Mouse (Mus musculus) gastrocnemius, adult 8-10 months (tissue): ENCODE measurements around the gene Nckap5. TPM values are rescaled to one million over a fixed set of nuclear protein-coding genes. Genes with fewer than 3 reads are reported as not detected.

Experiments used
- DNase-seq, 2 experiments: peaks; one replicate each; pipeline ENCODE4 v3.0.0; 2022; ENCODE audit warnings: low spot score in 2 of 2
- total RNA-seq, 4 experiments: library from RNA; stranded (reverse); gene quantifications; 2 replicates each; pipeline ENCODE4 v1.2.4; 2022

The Nckap5 gene
- total RNA-seq, 4 experiments from 2014 or later: 0.46 to 1.6 (median 0.97) TPM

DNA sequence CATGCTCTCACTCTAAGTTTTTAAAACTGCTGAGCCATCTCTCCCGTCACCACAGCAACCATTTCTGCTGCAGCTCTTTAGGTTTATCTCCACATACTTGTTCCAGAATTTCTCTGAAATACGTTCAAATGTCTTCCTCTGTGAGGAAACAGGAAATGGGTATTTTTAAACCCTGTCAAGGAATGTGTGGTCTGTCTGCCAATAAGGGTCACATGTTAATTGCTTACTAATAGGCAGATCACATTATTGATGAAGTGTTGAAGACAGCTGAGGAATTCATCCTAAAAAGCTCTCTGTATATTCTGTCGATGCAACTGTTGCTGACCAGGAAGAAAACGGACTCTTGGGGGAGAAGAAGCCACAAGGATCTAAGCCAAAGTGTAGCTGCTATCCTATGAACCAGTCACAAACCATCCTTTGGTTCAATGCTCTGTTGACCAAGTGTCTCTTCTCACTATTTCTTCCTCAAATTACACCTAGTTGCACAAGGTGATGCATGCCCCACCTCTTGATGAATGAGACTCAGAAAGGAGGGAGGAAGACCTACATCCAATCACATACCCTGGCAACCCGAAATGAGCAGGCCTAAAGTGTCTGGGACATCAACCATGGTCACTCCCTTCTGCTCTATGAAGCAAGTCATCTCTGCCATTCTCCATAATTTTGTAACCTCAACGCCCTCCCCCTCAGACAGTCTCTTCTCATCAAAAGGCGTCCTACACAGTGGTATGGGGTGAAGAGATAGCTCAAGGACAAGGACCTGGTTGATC lies 349.0 kb downstream of the Nckap5 start:
- DNase-seq: no peak

DNA sequence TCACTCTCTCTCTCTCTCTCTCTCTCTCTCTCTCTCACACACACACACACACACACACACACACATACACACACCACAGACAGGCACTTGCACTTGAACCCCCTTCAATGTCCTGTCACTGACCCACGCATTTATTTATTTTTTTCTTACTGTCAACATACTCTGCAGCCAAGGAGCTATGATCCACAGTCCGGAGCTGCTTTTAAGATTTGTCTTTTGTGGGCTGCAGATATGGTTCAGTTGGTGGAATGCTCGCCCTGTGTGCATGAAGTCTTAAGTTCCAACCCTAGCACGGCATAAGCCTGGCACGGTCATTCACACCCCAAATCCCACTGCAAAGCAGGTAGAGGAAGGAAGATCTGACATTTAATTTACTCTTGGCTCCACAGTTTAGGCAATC lies 357.6 kb downstream of the Nckap5 start:
- DNase-seq: no peak

DNA sequence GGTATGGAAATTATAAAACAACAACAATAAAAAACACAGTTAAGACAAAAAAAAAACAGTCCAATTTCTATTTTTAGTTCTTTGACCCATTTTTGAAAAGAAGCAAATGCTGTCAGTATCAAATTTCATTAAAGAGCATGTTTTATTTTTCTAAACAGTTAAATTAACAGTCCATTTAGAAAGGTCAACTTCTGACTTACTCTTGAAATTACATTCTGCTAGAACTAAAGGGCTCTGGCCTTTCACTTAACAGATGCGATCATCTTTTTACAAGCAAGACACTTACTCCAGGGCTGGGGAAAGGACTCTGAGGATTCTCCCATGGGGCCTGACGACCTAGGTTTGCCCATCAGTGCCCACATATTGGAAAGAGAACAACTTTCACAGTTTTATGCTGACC lies 359.2 kb downstream of the Nckap5 start:
- no peak for DNase-seq

DNA sequence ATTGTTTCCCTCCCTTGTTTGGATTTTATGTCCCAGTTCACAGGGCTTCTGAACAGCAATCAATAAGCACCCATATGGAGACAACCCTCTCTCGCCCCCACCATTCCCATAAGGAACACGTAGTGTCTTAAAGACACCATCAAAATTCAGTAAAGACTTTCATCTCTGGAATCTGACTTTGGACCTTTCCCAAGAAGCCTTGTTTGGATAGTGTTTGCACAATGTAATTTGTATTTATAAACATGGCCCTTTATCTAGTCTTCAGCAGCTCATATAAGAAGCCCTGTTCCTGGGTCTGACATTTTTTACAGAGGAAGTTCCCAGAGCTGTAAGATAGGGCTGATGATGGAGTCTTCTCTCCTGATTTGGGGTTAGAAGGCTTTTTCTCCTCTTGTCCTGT lies 359.7 kb downstream of the Nckap5 start:
- DNase-seq: no peak

DNA sequence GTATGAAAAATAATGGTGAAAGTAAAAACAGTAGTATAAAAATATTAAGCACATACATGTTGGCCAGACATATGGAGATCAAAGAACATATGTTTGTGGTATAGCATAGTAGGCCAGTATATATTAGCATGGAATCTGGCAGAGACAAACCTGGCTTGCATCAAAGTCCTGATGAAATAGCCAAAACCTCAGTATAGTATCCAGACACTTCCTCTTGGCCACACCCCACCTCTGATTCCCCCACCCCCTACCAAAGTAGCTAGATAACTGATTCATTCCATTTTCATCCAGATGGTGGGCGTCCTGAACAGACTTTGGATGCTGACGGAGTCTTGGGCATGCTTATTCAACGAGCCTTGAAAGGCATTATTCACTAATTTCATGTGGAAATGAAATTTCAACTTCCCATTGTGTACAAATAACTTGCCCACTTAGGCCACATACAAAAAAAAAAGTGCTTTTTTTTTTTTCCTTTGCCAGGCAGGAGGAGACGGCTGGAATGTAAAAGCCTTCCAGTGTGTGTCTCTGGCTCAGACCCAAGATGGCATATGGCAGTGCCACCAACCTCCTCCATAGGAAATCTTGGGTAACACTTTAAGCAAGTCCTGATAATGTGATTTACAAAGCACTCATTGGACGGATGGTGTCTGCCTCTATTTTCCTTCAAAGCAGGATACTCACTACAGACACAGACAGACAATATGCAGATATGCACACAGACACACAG lies 360.6 kb downstream of the Nckap5 start:
- DNase-seq: no peak

DNA sequence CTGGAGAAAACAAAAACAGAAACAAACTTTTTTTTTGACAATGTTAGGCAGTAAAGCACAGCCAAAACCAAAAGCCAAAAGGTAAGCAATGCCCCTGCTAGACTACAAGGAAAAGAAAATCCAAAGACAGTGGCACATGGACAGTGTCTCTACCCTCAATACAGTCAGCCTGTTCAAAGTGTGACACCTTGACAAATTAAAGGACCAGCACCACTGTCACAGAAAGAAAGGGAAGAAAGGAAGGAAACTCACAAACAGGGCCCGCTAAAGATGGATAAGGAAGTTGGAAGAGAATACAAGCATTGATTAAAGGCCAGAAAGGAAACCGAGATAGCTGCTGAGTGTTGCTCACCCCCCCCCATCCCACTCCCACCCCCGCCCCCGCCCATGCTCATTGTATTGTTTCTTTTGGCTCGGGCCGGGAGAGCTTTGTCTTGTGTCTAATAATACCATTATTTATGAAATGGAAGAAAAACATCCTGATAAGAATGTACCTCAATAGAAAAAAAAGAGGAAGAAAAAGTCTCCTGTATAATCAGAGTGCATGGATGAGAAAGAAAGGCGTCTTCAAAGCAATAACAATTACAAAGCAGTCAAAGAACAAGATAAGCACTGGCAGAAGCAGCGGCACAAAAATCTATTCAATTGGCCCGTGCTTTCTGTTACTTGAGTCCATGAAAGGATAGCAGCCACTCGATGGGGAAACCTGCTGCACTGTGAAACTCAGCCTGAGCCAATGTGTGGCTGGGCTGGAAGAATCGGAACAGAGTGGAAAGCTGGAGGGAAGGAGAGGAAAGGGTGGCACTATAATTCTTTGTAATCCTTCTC lies 368.9 kb downstream of the Nckap5 start:
- DNase-seq: no peak

DNA sequence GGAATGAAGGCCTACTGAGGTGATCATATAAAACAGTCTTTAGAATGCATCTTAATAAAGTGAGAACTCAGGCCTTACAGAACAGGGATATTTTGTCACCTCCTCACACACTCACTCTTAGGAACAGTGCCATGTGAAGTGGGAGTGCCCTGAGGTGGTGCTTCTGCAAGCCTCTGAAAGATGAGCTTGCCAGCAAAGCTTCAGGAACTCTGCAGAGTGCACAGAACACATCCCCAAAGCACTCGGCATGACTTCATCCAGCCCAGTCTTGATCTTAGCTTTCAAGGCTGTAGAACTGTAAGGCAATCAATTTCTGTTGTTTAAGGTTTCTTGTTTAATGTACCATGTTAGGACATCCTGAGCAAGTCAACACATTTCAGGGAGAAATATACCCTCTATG lies 372.9 kb downstream of the Nckap5 start:
- DNase-seq: no peak

DNA sequence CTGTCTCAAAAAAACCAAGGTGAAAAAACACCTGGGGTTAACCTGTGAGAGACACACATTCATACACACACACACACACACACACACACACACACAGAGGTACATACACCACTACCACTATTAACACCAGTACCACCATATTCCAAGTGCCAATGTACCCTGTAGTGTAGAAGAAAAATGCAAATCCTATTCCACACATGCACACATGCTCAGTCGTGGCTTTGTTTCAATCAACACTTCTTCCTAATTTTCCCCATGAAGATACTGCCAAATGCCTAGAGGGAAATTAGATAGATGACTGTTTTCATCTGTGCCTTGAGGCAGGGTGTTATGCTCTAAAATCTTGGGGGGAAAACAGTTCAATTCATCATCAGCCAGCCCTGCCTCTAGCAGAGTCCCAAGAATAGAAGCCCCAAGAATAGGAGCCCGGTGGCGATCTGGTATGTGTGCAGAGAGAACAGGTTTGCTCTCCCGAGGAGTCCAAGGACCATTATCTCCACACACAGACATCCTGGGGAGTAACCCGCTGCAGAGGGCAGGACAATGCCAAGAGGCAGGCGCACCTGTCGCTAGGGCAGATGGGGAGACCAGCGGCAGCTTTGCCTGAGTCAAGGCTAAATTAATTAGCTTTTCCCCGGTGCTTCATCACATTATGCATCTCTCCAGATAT lies 376.0 kb downstream of the Nckap5 start:
- DNase-seq: no peak

DNA sequence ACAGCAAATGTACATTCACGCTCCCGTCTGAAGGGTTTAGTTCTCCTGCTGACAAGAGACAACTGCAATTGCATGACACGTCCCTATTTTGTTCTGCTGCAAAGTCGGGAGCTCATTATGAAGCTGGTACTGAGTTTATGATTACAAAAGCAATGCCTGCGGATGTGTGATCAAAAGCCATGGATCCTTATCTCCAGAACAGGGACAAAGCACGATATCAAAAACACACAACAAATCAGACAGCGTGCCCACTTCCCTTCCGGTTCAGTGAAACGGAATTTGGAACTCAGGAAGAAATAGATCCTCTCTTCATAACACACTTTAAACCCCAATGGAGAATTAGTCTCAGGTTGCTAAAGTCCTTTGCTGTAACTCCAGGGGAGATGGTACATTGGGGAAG lies 379.1 kb downstream of the Nckap5 start:
- DNase-seq: no peak

DNA sequence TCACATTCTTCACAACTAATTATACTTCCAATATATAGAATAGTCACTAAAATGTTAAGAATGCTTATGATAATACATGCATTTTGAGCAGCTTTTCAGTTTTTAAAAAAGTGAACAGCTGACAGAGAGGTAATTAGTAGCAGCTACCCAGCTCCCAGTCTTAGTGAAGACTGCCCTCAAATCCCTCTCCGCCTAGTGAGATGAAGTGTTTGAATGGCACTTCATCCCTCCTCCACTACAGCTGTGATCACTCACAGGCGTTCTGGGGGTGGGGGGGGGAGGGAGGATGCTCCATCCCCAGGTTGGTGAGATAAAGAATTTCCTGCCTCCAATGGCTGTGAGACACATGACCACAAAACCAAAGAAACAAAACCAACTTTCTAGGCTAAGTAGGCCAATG lies 381.2 kb downstream of the Nckap5 start:
- no peak for DNase-seq

DNA sequence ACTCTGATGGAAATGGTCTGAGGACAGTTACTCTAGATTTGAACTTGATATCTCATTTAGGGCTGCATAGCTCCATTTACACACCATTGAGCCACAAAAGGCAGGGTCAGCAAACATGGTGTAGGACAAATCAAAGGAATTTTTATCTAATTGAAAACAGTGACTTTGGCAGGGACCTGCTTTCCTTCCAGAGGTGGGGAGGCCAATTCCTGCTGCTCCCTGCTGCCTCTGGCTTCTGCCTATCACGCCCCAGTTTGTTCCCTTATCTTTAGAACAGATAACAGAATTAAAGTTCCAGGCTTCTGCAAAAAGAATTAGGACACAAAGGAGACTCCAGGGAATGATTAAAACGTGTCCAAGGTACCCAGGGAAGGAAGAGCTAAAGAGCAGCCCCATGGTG lies 386.7 kb downstream of the Nckap5 start:
- no peak for DNase-seq

DNA sequence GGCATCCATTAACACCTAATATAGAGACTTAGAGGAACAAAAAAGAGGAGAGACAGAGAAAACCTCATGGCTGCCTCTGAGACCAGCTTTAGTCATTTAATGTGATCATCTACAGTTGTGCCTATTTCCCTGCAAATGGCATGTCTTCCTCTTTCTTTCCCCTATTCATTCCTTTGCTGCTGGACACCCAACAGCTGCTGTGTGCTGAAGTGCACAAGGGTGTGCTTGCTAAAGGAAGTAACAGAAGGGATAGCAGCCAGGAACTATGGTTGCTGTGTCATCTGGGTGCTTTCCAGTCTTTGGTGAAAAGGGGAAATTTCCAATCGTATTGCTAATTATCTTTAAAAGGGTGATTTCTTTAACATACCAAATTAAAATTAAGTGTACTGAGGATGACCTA lies 387.9 kb downstream of the Nckap5 start:
- DNase-seq: no peak

DNA sequence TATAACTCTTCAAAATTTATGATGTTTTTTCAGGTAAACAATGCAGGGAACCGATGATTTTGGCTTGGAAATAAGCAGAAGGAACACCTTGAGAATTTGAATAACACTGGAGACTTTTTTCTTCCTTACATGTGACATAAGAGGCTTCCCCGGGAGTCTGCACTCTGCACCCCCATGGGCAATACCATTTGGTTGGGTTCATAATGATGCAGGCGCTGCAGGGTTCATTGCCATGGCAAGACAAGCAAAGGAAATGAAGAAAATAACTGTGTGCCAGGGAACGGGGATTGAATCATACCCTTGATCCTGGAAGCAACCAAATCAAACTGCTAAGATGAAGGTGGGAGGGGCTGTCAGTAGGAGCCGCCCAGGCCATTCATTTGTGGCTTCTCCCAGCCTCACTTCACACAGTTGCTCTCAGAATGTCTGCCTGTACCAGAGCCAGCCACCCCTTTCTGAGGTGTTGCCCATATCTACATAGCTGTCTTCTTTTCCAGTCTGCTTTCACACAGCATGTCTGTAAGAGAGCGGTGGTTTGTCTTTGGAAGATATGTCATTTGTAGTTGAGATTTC lies 392.5 kb downstream of the Nckap5 start:
- DNase-seq: no peak

DNA sequence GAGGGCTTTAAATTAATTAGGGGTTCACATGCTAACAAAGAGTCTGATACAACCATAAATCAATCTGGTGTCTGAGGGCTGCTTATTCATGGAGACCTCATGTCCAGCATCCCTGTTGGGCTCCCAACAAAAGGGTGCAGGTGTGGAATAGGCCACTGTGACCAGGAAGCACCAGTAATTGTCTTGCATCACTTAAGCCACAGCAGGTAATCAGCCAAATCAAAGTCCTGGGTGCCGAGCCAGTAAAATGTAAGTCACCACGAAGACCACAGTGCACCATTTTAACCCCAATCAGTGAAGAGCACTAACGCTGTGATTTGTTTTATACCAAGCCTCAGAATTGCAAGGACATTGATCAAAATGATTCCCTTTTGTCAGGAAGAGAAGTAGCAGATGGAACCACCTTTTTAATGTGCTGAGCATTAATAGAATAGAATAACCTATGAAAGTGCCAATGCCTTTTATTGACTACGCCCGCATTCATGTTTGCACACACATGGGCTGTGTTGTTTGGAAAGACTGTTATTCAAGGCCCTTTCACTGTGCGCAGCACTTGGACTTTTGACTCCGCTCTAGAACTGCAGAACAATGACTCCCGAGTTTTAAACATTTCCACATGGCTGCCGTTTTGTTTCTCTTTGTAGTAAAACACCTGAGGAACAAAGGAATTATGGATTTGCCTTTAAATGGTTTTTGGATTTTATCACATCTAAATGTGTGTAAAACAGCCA lies 393.5 kb downstream of the Nckap5 start:
- DNase-seq: no peak

DNA sequence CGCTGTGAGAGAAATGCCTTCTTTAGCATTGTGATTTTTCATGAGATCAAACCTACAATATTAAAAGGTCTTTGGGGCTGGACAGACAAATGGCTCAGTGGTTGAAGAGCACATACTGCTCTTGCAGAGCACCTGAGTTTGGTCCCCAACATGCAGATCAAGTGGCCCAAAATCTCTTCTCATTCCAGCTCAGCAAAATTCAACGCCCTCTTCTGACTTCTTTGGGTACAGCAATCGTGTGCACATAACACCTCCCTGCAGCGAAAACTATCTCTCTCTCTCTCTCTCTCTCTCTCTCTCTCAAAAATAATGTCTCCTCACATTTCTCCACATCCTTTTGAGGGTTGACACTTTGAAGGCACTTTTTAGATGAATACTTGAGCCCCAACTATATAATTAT lies 398.3 kb downstream of the Nckap5 start:
- DNase-seq: no peak

DNA sequence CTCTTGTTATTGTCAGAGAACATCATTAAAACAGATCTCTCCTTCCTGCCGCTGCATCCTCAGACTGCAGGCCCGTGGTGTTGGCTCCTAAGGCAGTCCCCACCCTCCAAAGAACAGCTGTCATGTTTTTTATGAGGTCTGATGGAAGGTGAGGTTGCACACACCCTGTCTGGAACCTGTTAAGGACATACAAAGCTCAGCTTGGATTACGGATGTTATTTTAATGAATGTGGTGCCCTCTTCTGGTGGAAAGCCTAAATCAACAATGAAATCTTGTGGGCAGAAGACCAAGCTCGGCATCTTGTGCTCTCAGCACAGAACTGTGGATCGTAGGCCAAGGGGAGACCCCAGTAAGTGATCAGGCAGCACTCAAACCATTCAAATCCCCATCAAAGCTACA lies 399.0 kb downstream of the Nckap5 start:
- peak in 1 of 2 experiments; percentile 5 for DNase-seq

DNA sequence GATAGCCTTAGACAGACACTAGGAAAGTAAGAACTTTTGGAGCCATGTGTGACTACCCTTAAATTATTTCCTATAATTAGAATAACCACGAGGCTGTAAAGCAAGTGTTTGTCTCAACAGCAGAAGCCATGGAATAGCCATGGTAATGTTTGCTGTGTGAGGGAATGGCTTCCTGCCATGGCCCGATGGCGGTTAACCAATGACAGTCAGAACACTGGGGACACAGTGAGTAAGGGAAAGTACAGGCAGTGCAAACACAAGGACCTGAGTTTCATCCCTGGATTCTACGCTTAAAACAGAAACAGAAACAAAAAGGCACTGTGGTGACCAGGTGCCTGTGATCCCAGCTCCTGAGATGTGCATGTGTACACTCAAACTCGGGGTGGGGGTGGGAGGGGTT lies 419.2 kb downstream of the Nckap5 start:
- DNase-seq: no peak

DNA sequence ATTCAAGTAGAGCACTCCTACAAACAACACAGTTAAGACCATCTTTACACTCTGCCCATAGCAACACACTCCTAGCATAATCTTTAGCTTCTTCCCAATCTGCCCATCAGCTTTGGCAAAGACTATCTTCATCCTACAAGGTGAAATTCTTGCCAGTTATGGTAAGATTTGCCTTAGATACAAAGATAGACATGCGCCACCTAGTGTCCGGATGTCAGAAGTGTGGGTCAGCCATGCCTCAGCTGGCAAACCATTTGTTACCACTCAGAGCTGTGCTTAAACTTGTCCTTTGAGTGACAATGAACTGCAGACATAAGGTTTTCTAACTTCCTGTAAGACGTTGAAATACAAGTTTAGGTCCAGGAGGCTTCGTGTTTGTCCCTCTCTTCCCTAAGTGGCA lies 422.7 kb downstream of the Nckap5 start:
- DNase-seq: peak in 1 of 2 experiments; percentile 5

DNA sequence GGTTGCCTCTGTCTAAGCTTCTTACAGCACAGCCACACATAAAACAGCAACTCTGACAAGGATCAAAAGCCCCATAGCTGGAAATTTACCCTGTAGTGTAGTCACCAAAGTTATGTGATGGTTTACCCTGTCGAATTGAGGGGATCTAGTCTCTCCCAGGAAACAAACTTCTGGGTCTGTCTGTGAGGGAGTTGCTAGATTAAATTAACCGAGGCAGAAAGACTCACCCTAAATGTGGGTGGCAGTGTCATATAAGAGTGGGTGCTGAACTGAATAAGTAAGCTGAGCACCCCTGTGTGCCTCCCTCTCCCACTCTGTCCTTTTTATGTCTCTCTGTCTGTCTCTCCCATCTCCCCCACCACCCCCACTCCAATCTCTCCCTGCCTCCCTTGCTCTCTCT lies 425.1 kb downstream of the Nckap5 start:
- no peak for DNase-seq

DNA sequence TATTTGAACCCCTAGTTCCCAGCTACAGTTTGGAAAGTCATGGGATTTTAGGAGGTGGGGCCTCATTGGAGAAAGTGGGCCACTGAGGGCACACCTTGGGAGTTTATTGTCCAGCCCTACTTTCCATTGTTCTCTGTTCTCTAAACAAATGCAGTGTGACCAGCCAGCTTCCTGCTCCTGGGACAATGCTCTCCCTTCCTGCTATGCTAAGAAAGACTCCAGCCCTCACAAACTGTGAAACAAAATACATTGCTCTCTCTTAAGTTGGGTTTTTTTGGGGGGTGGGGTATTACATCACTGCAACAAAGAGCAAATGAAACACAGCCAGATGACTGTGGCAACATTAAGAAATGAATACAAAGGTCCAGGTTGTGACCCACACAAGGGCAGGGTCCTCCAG lies 426.6 kb downstream of the Nckap5 start:
- no peak for DNase-seq

DNA sequence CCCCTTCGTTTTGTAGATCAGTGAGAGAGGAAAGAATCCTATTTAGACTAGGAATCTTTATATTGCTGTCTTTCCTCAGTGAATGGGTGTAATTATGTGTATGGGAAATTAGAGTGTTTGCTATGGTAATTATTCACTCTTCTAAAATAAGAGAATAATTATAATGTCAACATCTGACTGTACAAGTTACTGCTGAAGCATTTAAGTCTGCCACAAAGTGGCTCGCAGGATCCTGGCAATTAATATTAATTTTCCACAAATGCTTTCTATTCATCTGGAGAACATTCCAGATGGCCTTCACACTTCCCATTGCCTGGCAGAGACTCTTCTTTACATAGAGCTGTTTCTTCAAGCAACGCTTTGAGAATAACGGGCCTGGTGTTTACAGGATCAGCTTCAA lies 439.4 kb downstream of the Nckap5 start:
- DNase-seq: no peak
